Mouse (Mus musculus): ENCODE results near the gene Rab21. TPM values are rescaled to one million over a fixed set of nuclear protein-coding genes. Genes with fewer than 3 reads are reported as not detected.
A peak's percentile ranks its signal among the peaks of the same experiment; 100 is the strongest.

Rab21 gene
- total and polyA plus RNA-seq, 2 experiments: 14.7 to 19.0 TPM

GRCm38 (mm10) chr10:115307331-115307875 is 8.0 kb downstream of the Rab21 start:
- Histone ChIP-seq H3K27ac (replicated peaks; ENCODE audit: insufficient read depth, low read depth, low read length) (no peak overlapping the region), H3K36me3 (ENCODE audit: control insufficient read depth, insufficient read depth, low read length) (no peaks in the 10 kb centered on the region), H3K27me3 (ENCODE audit: control insufficient read depth, insufficient read depth, low read length) (no peaks in the 10 kb centered on the region), H3K4me3 (ENCODE audit: insufficient read depth, low read depth, low read length) (no peak overlapping the region), H3K9ac (ENCODE audit: low read depth, low read length) (no peak overlapping the region), H3K4me1 (ENCODE audit: control insufficient read depth, insufficient read depth, low read length) (peaks cover 18% of the 10 kb centered on the region), H3K79me2 (ENCODE audit: control insufficient read depth, insufficient read depth, low read length) (peaks cover 71% of the 10 kb centered on the region)
- 41% methylated on average over 7 of the region's 7 CpGs for WGBS
- peak; percentile 68 for DNase-seq (ENCODE audit: extremely low read depth, low read depth, low spot score)
- TF ChIP-seq POLR2A (IDR thresholded peaks at IDR 0.05; ENCODE audit: extremely low read depth, insufficient read depth, low read length) (no peak), CTCF (IDR thresholded peaks at IDR 0.05; ENCODE audit: low read depth, low read length) (no peak)

DNA sequence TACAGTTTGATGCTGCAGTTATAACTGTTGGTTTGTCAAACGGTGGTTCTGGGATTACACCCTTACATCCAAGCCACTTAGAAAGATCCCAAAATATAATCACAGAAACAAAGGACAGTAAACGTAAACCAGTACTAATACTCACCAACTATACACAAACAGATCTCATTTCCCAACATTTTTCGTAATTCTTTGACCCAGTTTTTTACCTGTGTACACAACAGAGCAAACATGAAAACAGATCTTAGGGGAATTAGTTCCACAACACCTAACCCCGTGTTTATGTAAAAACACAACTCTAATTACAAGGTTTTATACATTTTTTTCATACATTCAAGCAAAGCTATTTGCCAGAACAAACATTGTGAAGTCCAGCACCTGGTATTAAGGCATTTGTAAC is 16.7 kb downstream of the Rab21 start:
- Histone ChIP-seq H3K79me2 (ENCODE audit: control insufficient read depth, insufficient read depth, low read length) (peaks cover 5% of the 10 kb centered on the region; the same call in 1 of the 2 replicates), H3K27me3 (ENCODE audit: control insufficient read depth, insufficient read depth, low read length) (no peaks in the 10 kb centered on the region), H3K27ac (replicated peaks; ENCODE audit: insufficient read depth, low read depth, low read length) (no peak overlapping the region), H3K4me1 (ENCODE audit: control insufficient read depth, insufficient read depth, low read length) (peaks cover 12% of the 10 kb centered on the region), H3K4me3 (ENCODE audit: insufficient read depth, low read depth, low read length) (no peak overlapping the region), H3K9ac (ENCODE audit: low read depth, low read length) (no peak overlapping the region), H3K36me3 (ENCODE audit: control insufficient read depth, insufficient read depth, low read length) (peaks cover 21% of the 10 kb centered on the region)
- peak; percentile 90 for DNase-seq (ENCODE audit: extremely low read depth, low read depth, low spot score)
- WGBS: 31% methylated on average over 4 of the region's 4 CpGs
- TF ChIP-seq POLR2A (IDR thresholded peaks at IDR 0.05; ENCODE audit: extremely low read depth, insufficient read depth, low read length): no peak
- TF ChIP-seq CTCF (IDR thresholded peaks at IDR 0.05; ENCODE audit: low read depth, low read length): no peak

- TF ChIP-seq POLR2A (IDR thresholded peaks at IDR 0.05; ENCODE audit: extremely low read depth, insufficient read depth, low read length): no peak
- no peak for TF ChIP-seq CTCF (IDR thresholded peaks at IDR 0.05; ENCODE audit: low read depth, low read length)
- H3K27me3 ChIP-seq (ENCODE audit: control insufficient read depth, insufficient read depth, low read length): no peaks in the 10 kb centered on the region
- no peak for DNase-seq (ENCODE audit: extremely low read depth, low read depth, low spot score)
- H3K27ac ChIP-seq (replicated peaks; ENCODE audit: insufficient read depth, low read depth, low read length): no peak overlapping the region
- no peak overlapping the region for H3K4me3 ChIP-seq (ENCODE audit: insufficient read depth, low read depth, low read length)
- no peak overlapping the region for H3K9ac ChIP-seq (ENCODE audit: low read depth, low read length)
- WGBS: 93% methylated on average over 5 of the region's 5 CpGs
- H3K79me2 ChIP-seq (ENCODE audit: control insufficient read depth, insufficient read depth, low read length): peaks cover 4% of the 10 kb centered on the region; the same call in 1 of the 2 replicates
- H3K36me3 ChIP-seq (ENCODE audit: control insufficient read depth, insufficient read depth, low read length): peaks cover 27% of the 10 kb centered on the region
- peaks cover 12% of the 10 kb centered on the region for H3K4me1 ChIP-seq (ENCODE audit: control insufficient read depth, insufficient read depth, low read length)
Measured at GRCm38 (mm10) chr10:115297582-115297981, 17.8 kb downstream of the Rab21 start.

DNA sequence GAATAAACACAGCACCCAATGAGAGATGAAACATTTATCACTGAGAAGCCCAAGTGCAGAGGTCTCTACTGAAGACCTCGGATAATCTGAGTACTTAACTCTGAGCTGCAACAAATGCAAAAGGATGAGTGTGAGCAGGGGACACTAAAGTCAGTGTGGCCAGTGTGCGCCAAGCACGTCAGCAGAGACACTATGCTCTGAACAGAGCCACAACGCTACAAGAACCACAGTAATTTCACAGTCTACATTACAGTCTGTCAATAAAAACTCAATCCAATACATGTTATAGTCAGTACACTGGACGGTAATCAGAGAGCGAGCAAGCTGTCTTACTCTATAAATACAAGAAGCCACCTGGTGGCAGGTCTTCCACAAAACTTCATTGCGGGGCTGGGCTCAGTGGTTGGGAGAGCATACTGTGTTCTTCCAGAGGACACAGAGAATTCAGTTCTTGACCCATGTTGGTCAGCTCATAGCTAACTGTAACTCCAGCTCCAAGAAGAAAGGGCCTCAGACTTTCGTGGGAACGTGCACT is 18.9 kb downstream of the Rab21 start:
- H3K27me3 ChIP-seq (ENCODE audit: control insufficient read depth, insufficient read depth, low read length): no peaks in the 10 kb centered on the region
- peaks cover 12% of the 10 kb centered on the region for H3K4me1 ChIP-seq (ENCODE audit: control insufficient read depth, insufficient read depth, low read length)
- no peak overlapping the region for H3K9ac ChIP-seq (ENCODE audit: low read depth, low read length)
- peaks cover 4% of the 10 kb centered on the region; the same call in 1 of the 2 replicates for H3K79me2 ChIP-seq (ENCODE audit: control insufficient read depth, insufficient read depth, low read length)
- DNase-seq (ENCODE audit: extremely low read depth, low read depth, low spot score): peak; percentile 54
- no peak overlapping the region for H3K4me3 ChIP-seq (ENCODE audit: insufficient read depth, low read depth, low read length)
- H3K36me3 ChIP-seq (ENCODE audit: control insufficient read depth, insufficient read depth, low read length): peaks cover 31% of the 10 kb centered on the region
- 43% methylated on average over 9 of the region's 9 CpGs for WGBS
- peak overlapping the region; percentile 52 for H3K27ac ChIP-seq (replicated peaks; ENCODE audit: insufficient read depth, low read depth, low read length)
- TF ChIP-seq POLR2A (IDR thresholded peaks at IDR 0.05; ENCODE audit: extremely low read depth, insufficient read depth, low read length) (no peak), CTCF (IDR thresholded peaks at IDR 0.05; ENCODE audit: low read depth, low read length) (no peak; the same call in 1 of the 2 replicates)

GRCm38 (mm10) chr10:115295162-115295561 is 20.2 kb downstream of the Rab21 start:
- peaks cover 4% of the 10 kb centered on the region; the same call in 1 of the 2 replicates for H3K79me2 ChIP-seq (ENCODE audit: control insufficient read depth, insufficient read depth, low read length)
- H3K4me1 ChIP-seq (ENCODE audit: control insufficient read depth, insufficient read depth, low read length): peaks cover 12% of the 10 kb centered on the region
- H3K9ac ChIP-seq (ENCODE audit: low read depth, low read length): no peak overlapping the region
- H3K27me3 ChIP-seq (ENCODE audit: control insufficient read depth, insufficient read depth, low read length): no peaks in the 10 kb centered on the region
- TF ChIP-seq CTCF (IDR thresholded peaks at IDR 0.05; ENCODE audit: low read depth, low read length): no peak
- no peak for TF ChIP-seq POLR2A (IDR thresholded peaks at IDR 0.05; ENCODE audit: extremely low read depth, insufficient read depth, low read length)
- 90% methylated on average over 3 of the region's 3 CpGs for WGBS
- H3K27ac ChIP-seq (replicated peaks; ENCODE audit: insufficient read depth, low read depth, low read length): no peak overlapping the region
- H3K4me3 ChIP-seq (ENCODE audit: insufficient read depth, low read depth, low read length): no peak overlapping the region
- no peak for DNase-seq (ENCODE audit: extremely low read depth, low read depth, low spot score)
- H3K36me3 ChIP-seq (ENCODE audit: control insufficient read depth, insufficient read depth, low read length): peaks cover 26% of the 10 kb centered on the region

GRCm38 (mm10) chr10:115294715-115295114 is 20.7 kb downstream of the Rab21 start:
- TF ChIP-seq CTCF (IDR thresholded peaks at IDR 0.05; ENCODE audit: low read depth, low read length): no peak
- no peak for TF ChIP-seq POLR2A (IDR thresholded peaks at IDR 0.05; ENCODE audit: extremely low read depth, insufficient read depth, low read length)
- WGBS: 96% methylated on average over 7 of the region's 7 CpGs

More at GRCm38 (mm10) chr10:115294715-115295114, 20.7 kb downstream of the Rab21 start:
- no peak for DNase-seq (ENCODE audit: extremely low read depth, low read depth, low spot score)
- no peak overlapping the region for H3K27ac ChIP-seq (replicated peaks; ENCODE audit: insufficient read depth, low read depth, low read length)
- no peak overlapping the region for H3K9ac ChIP-seq (ENCODE audit: low read depth, low read length)
- H3K27me3 ChIP-seq (ENCODE audit: control insufficient read depth, insufficient read depth, low read length): no peaks in the 10 kb centered on the region
- peaks cover 4% of the 10 kb centered on the region; the same call in 1 of the 2 replicates for H3K79me2 ChIP-seq (ENCODE audit: control insufficient read depth, insufficient read depth, low read length)
- H3K4me1 ChIP-seq (ENCODE audit: control insufficient read depth, insufficient read depth, low read length): peaks cover 12% of the 10 kb centered on the region
- H3K36me3 ChIP-seq (ENCODE audit: control insufficient read depth, insufficient read depth, low read length): peaks cover 25% of the 10 kb centered on the region
- no peak overlapping the region for H3K4me3 ChIP-seq (ENCODE audit: insufficient read depth, low read depth, low read length)

Measured in liver, adult 2 months (tissue).